Mouse (Mus musculus): Measurements from ENCODE around the gene Slc1a4. TPM values are rescaled to one million over a fixed set of nuclear protein-coding genes. Genes with fewer than 3 reads are reported as not detected.

Slc1a4 gene
- polyA plus RNA-seq, 1 experiment from 2014 or later: 27.3 TPM

DNA sequence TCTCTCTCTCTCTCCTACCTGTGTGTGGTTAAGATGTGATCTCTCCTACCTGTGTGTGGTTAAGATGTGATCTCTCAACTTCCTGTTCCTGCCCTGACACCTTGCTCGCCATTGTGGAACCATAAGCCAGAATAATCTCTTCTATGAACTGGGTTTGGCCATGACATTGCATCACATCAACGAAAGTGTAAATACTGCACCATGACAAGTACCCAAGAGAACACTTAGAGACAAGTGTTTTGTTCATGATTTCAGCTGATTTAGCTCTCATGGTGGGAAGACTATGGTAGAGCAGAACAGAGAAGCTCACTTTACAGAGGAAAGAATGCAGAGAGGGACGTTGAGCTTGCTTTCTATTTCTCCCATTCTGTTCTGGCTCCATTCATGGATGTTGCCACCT, 48.0 kb downstream of the Slc1a4 start:
- Histone ChIP-seq H3K4me2 (ENCODE audit: low read depth, low read length, severe bottlenecking) (no peak overlapping the region), H3K9ac (ENCODE audit: low read length) (no peak overlapping the region), H3K4me3 (ENCODE audit: low read depth, low read length) (no peak overlapping the region), H3K27ac (ENCODE audit: low read depth, low read length) (no peak overlapping the region), H3K9me3 (ENCODE audit: control insufficient read depth, low read length) (no peaks in the 10 kb centered on the region), H3K4me1 (replicated peaks; ENCODE audit: control insufficient read depth, insufficient read depth, low read length) (no peaks in the 10 kb centered on the region), H3K27me3 (ENCODE audit: control insufficient read depth, insufficient read depth, low read length) (no peaks in the 10 kb centered on the region), H3K36me3 (ENCODE audit: control insufficient read depth, insufficient read depth, low read length) (no peaks in the 10 kb centered on the region)
- no peak for ATAC-seq (replicated peaks; ENCODE audit: low FRiP score)
- DNase-seq (ENCODE audit: low spot score): no peak
- WGBS: 76% methylated on average over 3 of the region's 3 CpGs

DNA sequence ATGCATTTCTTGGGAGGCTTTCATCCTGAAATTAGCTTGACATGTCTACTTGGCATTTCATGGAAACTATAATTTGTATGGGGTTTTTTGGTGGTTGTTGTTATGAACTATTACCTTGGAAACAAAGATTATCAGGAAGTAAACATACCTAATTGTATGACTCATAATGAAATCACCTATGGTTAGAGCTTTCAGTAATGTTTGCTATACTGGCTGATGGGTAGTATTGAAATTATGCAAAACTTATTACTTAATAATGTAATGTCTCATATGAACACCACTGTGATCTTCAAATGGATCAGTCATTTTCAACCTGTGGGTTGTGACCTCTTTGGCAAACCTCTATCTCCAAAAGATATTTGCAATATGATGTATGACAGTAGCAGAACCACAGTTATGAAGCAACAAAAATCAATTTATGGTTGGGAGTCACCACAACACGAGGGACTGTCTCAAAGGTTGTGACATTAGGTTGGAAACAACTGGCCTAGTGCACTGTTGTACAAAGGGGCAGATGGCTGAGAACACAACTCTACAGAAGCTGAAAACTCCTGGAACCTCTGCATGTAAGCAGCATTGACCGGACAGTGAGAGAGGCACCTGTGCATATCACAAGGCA, 49.8 kb downstream of the Slc1a4 start:
- no peaks in the 10 kb centered on the region for H3K27me3 ChIP-seq (ENCODE audit: control insufficient read depth, insufficient read depth, low read length)
- ATAC-seq (replicated peaks; ENCODE audit: low FRiP score) (no peak), DNase-seq (ENCODE audit: low spot score) (no peak)
- H3K9me3 ChIP-seq (ENCODE audit: control insufficient read depth, low read length): no peaks in the 10 kb centered on the region
- H3K9ac ChIP-seq (ENCODE audit: low read length): no peak overlapping the region
- no peak overlapping the region for H3K4me3 ChIP-seq (ENCODE audit: low read depth, low read length)
- no peak overlapping the region for H3K27ac ChIP-seq (ENCODE audit: low read depth, low read length)
- H3K4me2 ChIP-seq (ENCODE audit: low read depth, low read length, severe bottlenecking): no peak overlapping the region
- no peaks in the 10 kb centered on the region for H3K4me1 ChIP-seq (replicated peaks; ENCODE audit: control insufficient read depth, insufficient read depth, low read length)
- WGBS: 79% methylated on average over 2 of the region's 2 CpGs
- H3K36me3 ChIP-seq (ENCODE audit: control insufficient read depth, insufficient read depth, low read length): no peaks in the 10 kb centered on the region

DNA sequence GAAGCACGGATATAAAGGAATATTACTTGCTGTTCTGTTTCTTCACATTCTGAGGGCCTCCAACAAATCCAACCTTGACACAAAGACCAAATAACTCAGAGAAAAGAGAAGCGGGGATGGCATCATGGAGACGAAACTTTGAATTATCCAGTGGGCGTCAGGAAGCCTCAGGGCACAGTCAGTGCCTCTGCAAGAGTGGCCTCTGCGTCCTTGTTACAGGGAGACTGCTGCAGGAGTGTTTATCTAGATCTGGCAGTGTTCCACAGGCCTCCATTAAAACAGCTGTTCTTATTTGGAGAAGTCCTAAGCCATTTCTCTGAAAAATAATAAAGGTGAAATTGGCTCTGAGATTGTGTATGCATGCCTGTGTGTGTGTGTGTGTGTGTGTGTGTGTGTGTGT, 51.5 kb downstream of the Slc1a4 start:
- Histone ChIP-seq H3K9me3 (ENCODE audit: control insufficient read depth, low read length) (no peaks in the 10 kb centered on the region), H3K36me3 (ENCODE audit: control insufficient read depth, insufficient read depth, low read length) (no peaks in the 10 kb centered on the region), H3K4me2 (ENCODE audit: low read depth, low read length, severe bottlenecking) (no peak overlapping the region), H3K4me3 (ENCODE audit: low read depth, low read length) (no peak overlapping the region), H3K27ac (ENCODE audit: low read depth, low read length) (no peak overlapping the region), H3K4me1 (replicated peaks; ENCODE audit: control insufficient read depth, insufficient read depth, low read length) (no peaks in the 10 kb centered on the region), H3K27me3 (ENCODE audit: control insufficient read depth, insufficient read depth, low read length) (no peaks in the 10 kb centered on the region), H3K9ac (ENCODE audit: low read length) (no peak overlapping the region)
- no peak for ATAC-seq (replicated peaks; ENCODE audit: low FRiP score)
- DNase-seq (ENCODE audit: low spot score): no peak
- 82% methylated on average over 5 of the region's 5 CpGs for WGBS

DNA sequence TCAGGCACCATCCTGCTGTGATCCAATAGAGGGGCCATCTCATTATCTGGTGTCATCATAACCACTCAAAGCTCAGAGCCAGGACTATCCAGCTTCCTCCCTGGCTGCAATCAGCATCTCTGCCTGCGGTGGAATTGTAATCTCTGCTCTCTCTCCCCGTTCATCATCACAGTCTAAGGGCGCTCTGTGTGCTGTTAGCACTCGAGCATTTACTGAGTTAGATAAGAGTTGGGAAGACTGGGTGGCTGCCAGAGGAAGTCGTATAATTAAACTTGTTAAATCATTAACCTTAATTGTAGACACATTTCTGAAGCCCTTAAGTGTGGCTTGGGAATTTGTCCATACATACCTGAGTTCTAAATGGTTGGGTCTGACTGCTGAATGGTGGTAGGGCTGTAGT, 53.8 kb downstream of the Slc1a4 start:
- no peak overlapping the region for H3K4me2 ChIP-seq (ENCODE audit: low read depth, low read length, severe bottlenecking)
- no peak overlapping the region for H3K4me3 ChIP-seq (ENCODE audit: low read depth, low read length)
- 83% methylated on average over 5 of the region's 5 CpGs for WGBS
- H3K36me3 ChIP-seq (ENCODE audit: control insufficient read depth, insufficient read depth, low read length): no peaks in the 10 kb centered on the region
- H3K27me3 ChIP-seq (ENCODE audit: control insufficient read depth, insufficient read depth, low read length): no peaks in the 10 kb centered on the region
- ATAC-seq (replicated peaks; ENCODE audit: low FRiP score) (no peak), DNase-seq (ENCODE audit: low spot score) (no peak)
- no peaks in the 10 kb centered on the region for H3K9me3 ChIP-seq (ENCODE audit: control insufficient read depth, low read length)
- no peaks in the 10 kb centered on the region for H3K4me1 ChIP-seq (replicated peaks; ENCODE audit: control insufficient read depth, insufficient read depth, low read length)
- H3K9ac ChIP-seq (ENCODE audit: low read length): no peak overlapping the region
- H3K27ac ChIP-seq (ENCODE audit: low read depth, low read length): no peak overlapping the region

DNA sequence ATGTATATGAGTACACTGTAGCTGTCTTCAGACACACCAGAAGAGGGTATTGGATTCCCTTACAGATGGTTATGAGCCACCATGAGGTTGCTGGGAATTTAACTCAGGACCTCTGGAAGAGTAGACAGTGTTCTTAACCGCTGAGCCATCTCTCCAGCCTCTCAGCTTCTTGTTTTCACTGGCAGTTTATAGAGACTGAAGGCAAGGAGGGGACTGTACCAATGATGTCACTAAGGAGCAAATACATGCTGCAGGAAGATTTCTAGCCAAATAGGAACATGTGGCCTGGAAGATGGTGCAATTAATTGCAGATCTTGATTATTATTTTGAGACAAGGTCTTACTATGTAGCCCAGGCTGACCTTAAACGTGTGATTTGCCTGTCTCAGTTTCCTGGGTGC, 55.4 kb downstream of the Slc1a4 start:
- H3K4me3 ChIP-seq (ENCODE audit: low read depth, low read length): no peak overlapping the region
- 69% methylated on average over 2 of the region's 2 CpGs for WGBS
- no peaks in the 10 kb centered on the region for H3K4me1 ChIP-seq (replicated peaks; ENCODE audit: control insufficient read depth, insufficient read depth, low read length)
- no peak overlapping the region for H3K27ac ChIP-seq (ENCODE audit: low read depth, low read length)
- H3K36me3 ChIP-seq (ENCODE audit: control insufficient read depth, insufficient read depth, low read length): no peaks in the 10 kb centered on the region
- no peaks in the 10 kb centered on the region for H3K27me3 ChIP-seq (ENCODE audit: control insufficient read depth, insufficient read depth, low read length)
- H3K9ac ChIP-seq (ENCODE audit: low read length): no peak overlapping the region
- DNase-seq (ENCODE audit: low spot score) (no peak), ATAC-seq (replicated peaks; ENCODE audit: low FRiP score) (no peak)
- H3K4me2 ChIP-seq (ENCODE audit: low read depth, low read length, severe bottlenecking): no peak overlapping the region
- no peaks in the 10 kb centered on the region for H3K9me3 ChIP-seq (ENCODE audit: control insufficient read depth, low read length)

- DNase-seq (ENCODE audit: low spot score): no peak
- no peak for ATAC-seq (replicated peaks; ENCODE audit: low FRiP score)
- no peaks in the 10 kb centered on the region for H3K36me3 ChIP-seq (ENCODE audit: control insufficient read depth, insufficient read depth, low read length)
- no peaks in the 10 kb centered on the region for H3K4me1 ChIP-seq (replicated peaks; ENCODE audit: control insufficient read depth, insufficient read depth, low read length)
- 73% methylated on average over 2 of the region's 2 CpGs for WGBS
- H3K9ac ChIP-seq (ENCODE audit: low read length): no peak overlapping the region
- H3K27ac ChIP-seq (ENCODE audit: low read depth, low read length): no peak overlapping the region
- H3K27me3 ChIP-seq (ENCODE audit: control insufficient read depth, insufficient read depth, low read length): no peaks in the 10 kb centered on the region
- H3K4me3 ChIP-seq (ENCODE audit: low read depth, low read length): no peak overlapping the region
- H3K9me3 ChIP-seq (ENCODE audit: control insufficient read depth, low read length): no peaks in the 10 kb centered on the region
- no peak overlapping the region for H3K4me2 ChIP-seq (ENCODE audit: low read depth, low read length, severe bottlenecking)
These were observed 56.5 kb downstream of the Slc1a4 start for GRCm38 (mm10) chr11:20275974-20276373.

DNA sequence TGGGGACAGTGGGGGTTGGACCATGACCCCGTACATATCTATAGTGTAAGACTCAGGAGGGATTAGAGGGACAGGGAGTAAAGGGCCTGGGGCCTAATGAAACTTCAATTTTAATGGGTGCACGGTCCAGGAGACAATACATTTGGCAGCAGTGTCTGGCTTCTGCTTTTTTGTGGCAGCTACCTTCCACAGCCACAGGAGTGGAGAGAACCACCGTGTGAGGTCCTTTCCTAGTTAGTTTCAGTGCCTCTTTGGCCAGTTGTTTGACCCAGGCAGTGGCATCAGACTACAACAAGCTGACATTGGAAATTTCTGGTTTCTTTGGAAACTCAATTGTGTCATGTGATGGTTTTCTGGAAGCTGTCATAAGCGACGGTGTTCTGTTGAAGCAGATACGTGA, 62.6 kb downstream of the Slc1a4 start:
- H3K4me1 ChIP-seq (replicated peaks; ENCODE audit: control insufficient read depth, insufficient read depth, low read length): no peaks in the 10 kb centered on the region

GRCm38 (mm10) chr11:20262628-20263380, 69.7 kb downstream of the Slc1a4 start:
- no peak for ATAC-seq (replicated peaks; ENCODE audit: low FRiP score)
- 57% methylated on average over 8 of the region's 8 CpGs for WGBS
- DNase-seq (ENCODE audit: low spot score): no peak
- H3K4me1 ChIP-seq (replicated peaks; ENCODE audit: control insufficient read depth, insufficient read depth, low read length): no peaks in the 10 kb centered on the region
- no peak overlapping the region for H3K4me3 ChIP-seq (ENCODE audit: low read depth, low read length)
- no peak overlapping the region for H3K4me2 ChIP-seq (ENCODE audit: low read depth, low read length, severe bottlenecking)
- H3K36me3 ChIP-seq (ENCODE audit: control insufficient read depth, insufficient read depth, low read length): no peaks in the 10 kb centered on the region
- H3K27me3 ChIP-seq (ENCODE audit: control insufficient read depth, insufficient read depth, low read length): no peaks in the 10 kb centered on the region
- no peaks in the 10 kb centered on the region for H3K9me3 ChIP-seq (ENCODE audit: control insufficient read depth, low read length)
- H3K9ac ChIP-seq (ENCODE audit: low read length): no peak overlapping the region
- no peak overlapping the region for H3K27ac ChIP-seq (ENCODE audit: low read depth, low read length)

More for the DNA sequence above, 62.6 kb downstream of the Slc1a4 start:
- no peaks in the 10 kb centered on the region for H3K27me3 ChIP-seq (ENCODE audit: control insufficient read depth, insufficient read depth, low read length)
- H3K9ac ChIP-seq (ENCODE audit: low read length): no peak overlapping the region
- H3K9me3 ChIP-seq (ENCODE audit: control insufficient read depth, low read length): no peaks in the 10 kb centered on the region
- no peak overlapping the region for H3K27ac ChIP-seq (ENCODE audit: low read depth, low read length)
- no peak for DNase-seq (ENCODE audit: low spot score)
- no peak overlapping the region for H3K4me3 ChIP-seq (ENCODE audit: low read depth, low read length)
- 84% methylated on average over 6 of the region's 6 CpGs for WGBS
- ATAC-seq (replicated peaks; ENCODE audit: low FRiP score): no peak
- no peak overlapping the region for H3K4me2 ChIP-seq (ENCODE audit: low read depth, low read length, severe bottlenecking)
- H3K36me3 ChIP-seq (ENCODE audit: control insufficient read depth, insufficient read depth, low read length): no peaks in the 10 kb centered on the region

DNA sequence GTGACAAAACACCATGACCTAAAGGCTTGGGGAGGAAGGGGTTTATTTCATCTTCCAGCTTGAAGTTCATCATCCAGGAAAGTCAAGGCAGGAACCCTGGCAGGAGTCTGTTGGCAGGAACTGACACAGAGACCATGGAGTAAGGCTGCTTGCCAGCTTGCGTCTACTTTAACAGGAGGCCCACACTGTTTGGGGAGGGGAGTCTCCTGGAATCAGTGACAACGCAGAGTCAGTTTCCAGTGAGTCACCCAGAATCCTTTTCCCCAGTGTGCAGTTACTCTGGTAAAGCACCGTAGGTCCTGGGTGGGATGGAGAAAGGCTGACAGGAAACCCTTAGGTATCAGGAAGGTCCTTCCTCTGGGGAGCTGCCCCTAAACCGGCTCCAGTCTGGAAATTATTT, 77.7 kb downstream of the Slc1a4 start:
- no peak overlapping the region for H3K27ac ChIP-seq (ENCODE audit: low read depth, low read length)
- H3K4me2 ChIP-seq (ENCODE audit: low read depth, low read length, severe bottlenecking): no peak overlapping the region
- no peak for DNase-seq (ENCODE audit: low spot score)
- ATAC-seq (replicated peaks; ENCODE audit: low FRiP score): no peak
- no peaks in the 10 kb centered on the region for H3K4me1 ChIP-seq (replicated peaks; ENCODE audit: control insufficient read depth, insufficient read depth, low read length)
- no peak overlapping the region for H3K9ac ChIP-seq (ENCODE audit: low read length)
- 87% methylated on average over 4 of the region's 4 CpGs for WGBS
- H3K36me3 ChIP-seq (ENCODE audit: control insufficient read depth, insufficient read depth, low read length): no peaks in the 10 kb centered on the region
- no peak overlapping the region for H3K4me3 ChIP-seq (ENCODE audit: low read depth, low read length)
- no peaks in the 10 kb centered on the region for H3K9me3 ChIP-seq (ENCODE audit: control insufficient read depth, low read length)
- H3K27me3 ChIP-seq (ENCODE audit: control insufficient read depth, insufficient read depth, low read length): no peaks in the 10 kb centered on the region
